Mouse (Mus musculus): Measurements from ENCODE around the gene Rrnad1.

GRCm38 (mm10) chr3:87918551-87918950 lies 12.0 kb downstream of the Rrnad1 start:
- TF ChIP-seq POLR2A (IDR thresholded peaks at IDR 0.05; ENCODE audit: control insufficient read depth in 1 of 2, insufficient read depth in 1 of 2, low read depth in 1 of 2, low read length in 2 of 2, poor library complexity in 1 of 2) (no peak), JUND (IDR thresholded peaks at IDR 0.05; ENCODE audit: low read depth, low read length) (no peak), POLR2AphosphoS2 (IDR thresholded peaks at IDR 0.05; ENCODE audit: low read length) (0 out of 2 replicates have a peak, but pooled peaks have one; percentile 41), MAX (IDR thresholded peaks at IDR 0.05; ENCODE audit: low read length) (no peak), CHD1 (IDR thresholded peaks at IDR 0.05; ENCODE audit: low read depth, low read length) (no peak), USF1 (IDR thresholded peaks at IDR 0.05; ENCODE audit: low read depth, low read length) (no peak), CTCF (IDR thresholded peaks at IDR 0.05 in 2 of 3, conservative IDR thresholded peaks at IDR 0.05 in 1 of 3; ENCODE audit: control insufficient read depth in 1 of 3, insufficient read depth in 1 of 3, low read depth in 2 of 3, low read length in 3 of 3, poor library complexity in 1 of 3, severe bottlenecking in 1 of 3) (no peak), SMC3 (IDR thresholded peaks at IDR 0.05; ENCODE audit: low read depth, low read length) (0 out of 2 replicates have a peak, but pooled peaks have one; percentile 4), EP300 (IDR thresholded peaks at IDR 0.05; ENCODE audit: low read depth in 1 of 2, low read length in 2 of 2) (no peak)
